Comparison of ENCODE assay signal across 8 mouse cellular contexts in the genomic region with DNA sequence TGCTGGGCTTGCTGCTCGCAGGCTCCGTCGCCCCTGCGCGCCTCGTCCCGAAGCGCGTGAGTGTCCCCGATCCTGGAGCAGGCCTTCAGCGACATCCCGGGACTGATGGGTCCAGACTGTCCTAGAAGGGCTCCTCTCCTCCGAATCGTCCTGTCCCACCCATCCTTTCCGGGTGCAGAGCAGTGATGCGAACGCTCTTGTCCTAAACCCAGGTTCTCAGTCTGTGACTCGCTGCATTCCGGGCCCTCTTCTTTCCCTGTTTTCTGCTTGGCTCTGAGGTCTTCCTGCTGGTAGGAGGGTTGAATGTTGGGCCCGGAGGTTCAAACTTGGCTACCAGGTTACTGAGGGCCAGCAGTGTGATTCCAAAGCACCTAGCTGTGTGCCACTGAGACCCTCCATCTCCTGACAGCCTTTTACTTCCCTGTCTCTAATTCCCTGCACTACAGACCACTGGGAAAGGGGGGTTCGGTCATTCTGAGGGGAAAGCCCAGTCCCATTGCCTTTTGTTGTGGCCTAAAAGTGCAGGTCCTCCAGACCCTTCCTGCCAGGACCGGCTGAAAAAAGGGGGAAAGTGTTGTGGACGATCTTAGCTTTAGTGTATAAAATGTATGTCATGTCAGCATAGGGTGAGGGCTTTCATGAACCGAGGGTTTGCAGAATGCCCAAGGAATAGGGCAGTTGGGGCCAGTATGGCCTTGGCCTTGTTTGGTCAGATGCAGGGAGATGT. TPM values are rescaled to one million over a fixed set of nuclear protein-coding genes. Genes with fewer than 3 reads are reported as not detected.
DNase-seq lines count a peak whose midpoint lies in the region; ATAC-seq lines count a peak whose summit lies in the region.

No protein-coding gene starts in this region.

- H3K4me1 ChIP-seq in heart, embryonic 16.5 days (ENCODE audit: control insufficient read depth, insufficient read depth, low read length): peaks cover 13% of the 10 kb centered on the region
- peaks cover 24% of the 10 kb centered on the region for H3K4me1 ChIP-seq in hindbrain, embryonic 13.5 days (replicated peaks)
- H3K4me1 ChIP-seq in midbrain, embryonic 14.5 days (ENCODE audit: control insufficient read depth, insufficient read depth, low read length): no peaks in the 10 kb centered on the region

- ATAC-seq in heart, embryonic 16.5 days (replicated peaks; ENCODE audit: extremely low read depth, insufficient read depth, low FRiP score): peak; percentile 34
- peak; percentile 43 for ATAC-seq in hindbrain, embryonic 13.5 days (ENCODE audit: low FRiP score)
- 0 out of 2 replicates have a peak, but pooled peaks have one; percentile 2 for ATAC-seq in midbrain, embryonic 14.5 days (ENCODE audit: low FRiP score, low TSS enrichment)

- no peaks in the 10 kb centered on the region for H3K36me3 ChIP-seq in heart, embryonic 16.5 days (ENCODE audit: control insufficient read depth, insufficient read depth)
- 0 out of 2 replicates have a peak, but pooled peaks cover 2% of the 10 kb centered on the region for H3K36me3 ChIP-seq in hindbrain, embryonic 13.5 days
- no peaks in the 10 kb centered on the region for H3K36me3 ChIP-seq in midbrain, embryonic 14.5 days (ENCODE audit: control insufficient read depth, insufficient read depth, low read length)

- no peak for DNase-seq in heart, postnatal 10 days
- DNase-seq in NIH3T3 (ENCODE audit: low read depth): peak; percentile 22
- no peak for DNase-seq in midbrain, embryonic 14.5 days
- DNase-seq in urinary bladder, postnatal 36 days (ENCODE audit: low spot score in 2 of 2): no peak
- no peak for DNase-seq in adrenal gland, postnatal 36 days
- DNase-seq in adrenal gland, postnatal 10 days: no peak

- peak overlapping the region; percentile 66 for H3K4me3 ChIP-seq in heart, embryonic 16.5 days (ENCODE audit: low read length)
- H3K4me3 ChIP-seq in hindbrain, embryonic 13.5 days: peak overlapping the region; percentile 58
- H3K4me3 ChIP-seq in midbrain, embryonic 14.5 days (replicated peaks; ENCODE audit: low read depth, low read length): peak overlapping the region; percentile 52

- H3K27me3 ChIP-seq in heart, embryonic 16.5 days (ENCODE audit: control insufficient read depth, insufficient read depth, low read length): no peaks in the 10 kb centered on the region
- H3K27me3 ChIP-seq in hindbrain, embryonic 13.5 days: no peaks in the 10 kb centered on the region
- H3K27me3 ChIP-seq in midbrain, embryonic 14.5 days (ENCODE audit: control insufficient read depth, insufficient read depth, low read length): no peaks in the 10 kb centered on the region

- intact Hi-C loops in heart, postnatal 10 days (cut with DNase I): loop anchor here (5.0 kb wide), 1 partner anchor 59 kb away; no protein-coding TSS in a partner anchor

- H3K9ac ChIP-seq in heart, embryonic 16.5 days (ENCODE audit: low read length): peak overlapping the region; percentile 78
- H3K9ac ChIP-seq in hindbrain, embryonic 13.5 days: peak overlapping the region; percentile 83
- H3K9ac ChIP-seq in midbrain, embryonic 14.5 days (replicated peaks; ENCODE audit: low read length): peak overlapping the region; percentile 62

- H3K9me3 ChIP-seq in heart, embryonic 16.5 days (replicated peaks; ENCODE audit: control insufficient read depth, low read length): no peaks in the 10 kb centered on the region
- H3K9me3 ChIP-seq in hindbrain, embryonic 13.5 days: no peaks in the 10 kb centered on the region
- H3K9me3 ChIP-seq in midbrain, embryonic 14.5 days (ENCODE audit: control insufficient read depth, low read length): no peaks in the 10 kb centered on the region

- 12% methylated on average over 24 of the region's 24 CpGs for WGBS in heart, embryonic 16.5 days
- WGBS in hindbrain, embryonic 13.5 days: 15% methylated on average over 24 of the region's 24 CpGs
- WGBS in midbrain, embryonic 14.5 days: 14% methylated on average over 24 of the region's 24 CpGs

- H3K27ac ChIP-seq in heart, embryonic 16.5 days (ENCODE audit: low read length): peak overlapping the region; percentile 78
- H3K27ac ChIP-seq in hindbrain, embryonic 13.5 days: peak overlapping the region; percentile 73
- H3K27ac ChIP-seq in midbrain, embryonic 14.5 days (replicated peaks; ENCODE audit: low read depth, low read length): peak overlapping the region; percentile 69

- peak overlapping the region; percentile 78 for H3K4me2 ChIP-seq in heart, embryonic 16.5 days (ENCODE audit: low read depth, low read length)
- H3K4me2 ChIP-seq in hindbrain, embryonic 13.5 days: peak overlapping the region; percentile 71
- peak overlapping the region; percentile 66 for H3K4me2 ChIP-seq in midbrain, embryonic 14.5 days (ENCODE audit: low read length)

RNA-seq across cellular contexts. Expression of gene Gm2a, which starts 0.4 kb away (rescaled TPM):
- polyA plus RNA-seq in heart, embryonic 16.5 days (2015; fragmentation: Nextera tagmentation; extraction: Ambion mirVana): 36.7 and 38.5 TPM in 2 replicates
- total RNA-seq in heart, postnatal 10 days (2021): 10 to 100 TPM; 12.7 to 13.5 TPM
- 19.2 and 20.3 TPM in 2 replicates for polyA plus RNA-seq in hindbrain, embryonic 13.5 days (2015; fragmentation: Nextera tagmentation; extraction: Ambion mirVana)
- polyA plus RNA-seq in midbrain, embryonic 14.5 days (2014; fragmentation: Nextera tagmentation; extraction: Ambion mirVana): 23.4 and 23.6 TPM in 2 replicates
- total RNA-seq in adrenal gland, postnatal 36 days (2021): 100 to 1,000 TPM; 220 to 225 TPM
- 10 to 100 TPM; 75.3 to 78.6 TPM for total RNA-seq in adrenal gland, postnatal 10 days (2021)

RNA-seq across cellular contexts. Expression of gene Ccdc69, which starts 20.4 kb away (rescaled TPM):
- 22.6 and 25.1 TPM in 2 replicates for polyA plus RNA-seq in heart, embryonic 16.5 days (2015; fragmentation: Nextera tagmentation; extraction: Ambion mirVana)
- 10 to 100 TPM in 1 of 2 experiments, 1 to 10 TPM in 1; 9.2 to 11.5 TPM for total RNA-seq in heart, postnatal 10 days (2021)
- 0.22 and 0.31 TPM in 2 replicates for polyA plus RNA-seq in hindbrain, embryonic 13.5 days (2015; fragmentation: Nextera tagmentation; extraction: Ambion mirVana)
- 0.14 and 0.26 TPM in 2 replicates for polyA plus RNA-seq in midbrain, embryonic 14.5 days (2014; fragmentation: Nextera tagmentation; extraction: Ambion mirVana)
- total RNA-seq in adrenal gland, postnatal 36 days (2021): 1 to 10 TPM; 7.3 to 10.0 TPM
- 1 to 10 TPM; 7.3 to 7.8 TPM for total RNA-seq in adrenal gland, postnatal 10 days (2021)

RNA-seq across cellular contexts. Expression of gene Slc36a3, which starts 53.2 kb away (rescaled TPM):
- polyA plus RNA-seq in heart, embryonic 16.5 days (2015; fragmentation: Nextera tagmentation; extraction: Ambion mirVana): not detected in 2 replicates
- total RNA-seq in heart, postnatal 10 days (2021): not detected
- not detected in 2 replicates for polyA plus RNA-seq in hindbrain, embryonic 13.5 days (2015; fragmentation: Nextera tagmentation; extraction: Ambion mirVana)
- polyA plus RNA-seq in midbrain, embryonic 14.5 days (2014; fragmentation: Nextera tagmentation; extraction: Ambion mirVana): not detected in 2 replicates
- not detected for total RNA-seq in adrenal gland, postnatal 36 days (2021)
- total RNA-seq in adrenal gland, postnatal 10 days (2021): not detected

Comparison
In these comparisons a context has a peak if more than half of its experiments do, and no peak if none do; other contexts are left out.
1. RNA of gene Gm2a, which starts 0.4 kb away (total RNA-seq): 220 to 225 TPM in adrenal gland, postnatal 36 days and 75.3 to 78.6 TPM in adrenal gland, postnatal 10 days; 12.7 to 13.5 TPM in heart, postnatal 10 days; every median in the first group is over 4 times any median in the second.
2. Peak in every context shown above with its lines, with median percentiles within 50 percentile points of each other: ATAC-seq, H3K27ac ChIP-seq, H3K4me2 ChIP-seq, H3K4me3 ChIP-seq and H3K9ac ChIP-seq.